Mouse (Mus musculus) liver, embryonic 14.5 days (tissue): ENCODE data around the gene Ikbke. TPM values are rescaled to one million over a fixed set of nuclear protein-coding genes. Genes with fewer than 3 reads are reported as not detected.

ENCODE experiments used
- ATAC-seq: fragments of 200-750 bp; cut with Nextera tagmentation; 2 replicates; pipeline ENCODE4 v1.8.0; 2017; ENCODE audit warnings: moderate number of reproducible peaks, mild to moderate bottlenecking, moderate library complexity; ENCODE audit not compliant: insufficient read depth
- DNase-seq, 3 experiments: peaks; one replicate each; pipeline ENCODE4 v3.0.0-alpha.2; 2012 to 2013; ENCODE audit warnings: low read depth in 3 of 3, low spot score in 3 of 3
- H3K27ac ChIP-seq: fragments of 300-500 bp; sonication (generic); 2 replicates; pipeline ENCODE4 v1.5.1; 2014; ENCODE audit warnings: moderate library complexity, mild to moderate bottlenecking, control low read depth, inconsistent platforms
- H3K27me3 ChIP-seq: fragments of 300-500 bp; sonication (generic); 2 replicates; pipeline ENCODE4 v1.6.1; 2014; ENCODE audit warnings: mild to moderate bottlenecking, low read length, moderate library complexity; ENCODE audit not compliant: control insufficient read depth, insufficient read depth
- H3K36me3 ChIP-seq: fragments of 300-500 bp; sonication (generic); replicated peaks from 2 replicates; pipeline ENCODE4 v1.6.1; 2014; ENCODE audit warnings: low read depth; ENCODE audit not compliant: control insufficient read depth, insufficient read depth
- H3K4me1 ChIP-seq, 2 experiments: fragments of 200-500 bp in 1 of 2; fragments of 300-500 bp in 1 of 2; sonication (generic) in 1 of 2; replicated peaks; 2 replicates each; pipeline ENCODE4 v1.6.1; 2012 to 2014; ENCODE audit warnings: antibody characterized with exemption in 1 of 2, inconsistent platforms in 1 of 2, low read length in 1 of 2; ENCODE audit not compliant: control insufficient read depth in 2 of 2, insufficient read depth in 2 of 2
- H3K4me2 ChIP-seq: fragments of 300-500 bp; sonication (generic); 2 replicates; pipeline ENCODE4 v1.6.1; 2014; ENCODE audit warnings: low read depth, mild to moderate bottlenecking, control low read depth, moderate library complexity
- H3K4me3 ChIP-seq, 2 experiments: fragments of 200-500 bp in 1 of 2; fragments of 300-500 bp in 1 of 2; sonication (generic) in 1 of 2; 2 replicates each; pipeline ENCODE4 v1.5.1; 2012 to 2014; ENCODE audit warnings: low read depth in 2 of 2, low read length in 2 of 2, mild to moderate bottlenecking in 2 of 2, control low read depth in 1 of 2, inconsistent platforms in 1 of 2, moderate library complexity in 1 of 2; ENCODE audit not compliant: insufficient read depth in 1 of 2
- H3K9ac ChIP-seq: fragments of 300-500 bp; sonication (generic); replicated peaks from 2 replicates; pipeline ENCODE4 v1.6.1; 2014; ENCODE audit warnings: mild to moderate bottlenecking, control low read depth, moderate library complexity
- H3K9me3 ChIP-seq: fragments of 300-500 bp; sonication (generic); 2 replicates; pipeline ENCODE4 v1.6.1; 2016; ENCODE audit warnings: low read length, mixed read lengths; ENCODE audit not compliant: control insufficient read depth
- CTCF ChIP-seq: IDR thresholded peaks from 2 replicates; pipeline ENCODE4 v1.5.1; 2016; ENCODE audit warnings: antibody characterized with exemption, low read depth, control low read depth
- EP300 ChIP-seq: IDR thresholded peaks from 2 replicates; pipeline ENCODE4 v1.6.1; 2016; ENCODE audit warnings: antibody characterized with exemption, low read depth
- WGBS: fragments of 180-500 bp; shearing (Covaris S2); extraction: QIAGEN DNeasy Blood & Tissue Kit; methylation state at CpG from one replicate; pipeline ENCODE4 v1.1.7; 2014; ENCODE audit not compliant: insufficient replicate concordance; 5-methylcytosine and 5-hydroxymethylcytosine counted together
- polyA plus RNA-seq, 2 experiments: library from polyadenylated mRNA; depleted of rRNA in 1 of 2; stranded (reverse) in 1 of 2; unstranded in 1 of 2; fragments of >200 nt; fragmentation: Nextera tagmentation in 1 of 2; extraction: Ambion mirVana in 1 of 2; gene quantifications; 2 replicates each; pipeline versions ENCODE4 v1.2.1 to v1.2.3; 2012 to 2014

Gene Ikbke
- polyA plus RNA-seq, 2 experiments = 4.9 to 6.4 TPM

GRCm38 (mm10) chr1:131218933-131219332 lies 60.5 kb downstream of the Ikbke start:
- H3K27me3 ChIP-seq = no peaks in the 10 kb centered on the region
- no peaks in the 10 kb centered on the region for H3K4me1 ChIP-seq
- no peak overlapping the region for H3K27ac ChIP-seq
- ATAC-seq (no peak), DNase-seq (no peak)
- no peak overlapping the region for H3K4me3 ChIP-seq
- H3K9ac ChIP-seq = no peak overlapping the region
- 47% methylated on average over 11 of the region's 11 CpGs for WGBS
- no peak overlapping the region for H3K4me2 ChIP-seq
- H3K36me3 ChIP-seq = no peaks in the 10 kb centered on the region
- no peak for TF ChIP-seq CTCF
- no peak for TF ChIP-seq EP300
- no peaks in the 10 kb centered on the region for H3K9me3 ChIP-seq

- H3K4me3 ChIP-seq = no peak overlapping the region
- H3K36me3 ChIP-seq = no peaks in the 10 kb centered on the region
- no peaks in the 10 kb centered on the region; a peak in 1 of 4 replicates for H3K4me1 ChIP-seq
- H3K4me2 ChIP-seq = no peak overlapping the region
- H3K9me3 ChIP-seq = no peaks in the 10 kb centered on the region
- H3K27me3 ChIP-seq = no peaks in the 10 kb centered on the region
- no peak overlapping the region for H3K9ac ChIP-seq
- DNase-seq (no peak), ATAC-seq (no peak)
- no peak overlapping the region for H3K27ac ChIP-seq
- 59% methylated on average over 6 of the region's 6 CpGs for WGBS
- no peak for TF ChIP-seq EP300
- no peak for TF ChIP-seq CTCF
Measured at GRCm38 (mm10) chr1:131213361-131213760, 66.0 kb downstream of the Ikbke start.

DNA sequence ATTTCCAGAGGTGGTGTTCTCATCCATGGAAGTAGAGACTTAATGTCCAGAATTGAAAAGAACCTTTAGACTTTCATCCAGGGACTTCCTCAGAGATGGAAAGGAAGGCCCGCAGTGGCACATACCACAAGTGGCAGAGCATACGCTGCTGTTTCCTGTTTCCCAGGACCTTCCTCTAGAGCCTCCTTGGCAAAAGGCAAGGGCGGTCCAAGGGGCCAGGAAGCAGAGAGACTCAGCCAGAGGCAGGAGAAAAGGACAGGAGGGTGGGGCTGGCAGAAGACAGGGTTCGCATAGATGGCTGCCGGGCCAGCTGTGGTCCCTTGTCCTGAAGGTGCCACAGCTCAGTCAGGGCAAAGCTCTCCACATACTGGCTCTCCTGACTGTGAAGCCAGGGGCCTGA lies 66.5 kb downstream of the Ikbke start:
- H3K36me3 ChIP-seq = no peaks in the 10 kb centered on the region
- ATAC-seq (no peak), DNase-seq (no peak)
- TF ChIP-seq CTCF (no peak), EP300 (no peak)
- no peak overlapping the region for H3K27ac ChIP-seq
- H3K9ac ChIP-seq = no peak overlapping the region
- no peaks in the 10 kb centered on the region for H3K27me3 ChIP-seq
- H3K4me2 ChIP-seq = no peak overlapping the region
- 25% methylated on average over 5 of the region's 5 CpGs for WGBS
- H3K9me3 ChIP-seq = no peaks in the 10 kb centered on the region
- no peak overlapping the region for H3K4me3 ChIP-seq
- no peaks in the 10 kb centered on the region; a peak in 1 of 4 replicates for H3K4me1 ChIP-seq

- no peak overlapping the region for H3K4me2 ChIP-seq
- no peak for ATAC-seq
- DNase-seq = no peak
- no peaks in the 10 kb centered on the region; a peak in 1 of 4 replicates for H3K4me1 ChIP-seq
- no peak overlapping the region for H3K9ac ChIP-seq
- H3K36me3 ChIP-seq = no peaks in the 10 kb centered on the region
- TF ChIP-seq CTCF (no peak), EP300 (no peak)
- H3K9me3 ChIP-seq = no peaks in the 10 kb centered on the region
- H3K27me3 ChIP-seq = no peaks in the 10 kb centered on the region
- 63% methylated on average over 1 of the region's 1 CpGs for WGBS
- H3K27ac ChIP-seq = no peak overlapping the region
- no peak overlapping the region for H3K4me3 ChIP-seq
Measured at GRCm38 (mm10) chr1:131211655-131212054, 67.8 kb downstream of the Ikbke start.

GRCm38 (mm10) chr1:131209971-131210426 lies 69.4 kb downstream of the Ikbke start:
- Histone ChIP-seq H3K27me3 (no peaks in the 10 kb centered on the region), H3K36me3 (no peaks in the 10 kb centered on the region), H3K4me1 (no peaks in the 10 kb centered on the region; a peak in 1 of 4 replicates), H3K27ac (no peak overlapping the region), H3K9ac (no peak overlapping the region), H3K4me3 (no peak overlapping the region), H3K9me3 (no peaks in the 10 kb centered on the region), H3K4me2 (no peak overlapping the region)
- TF ChIP-seq EP300 (no peak), CTCF (no peak)
- ATAC-seq = no peak
- DNase-seq = no peak
- WGBS = 75% methylated on average over 8 of the region's 8 CpGs
